Mouse (Mus musculus) activated CD4-positive, CD25-positive, alpha-beta regulatory T cell, adult 4 months (primary cell): ENCODE results near the gene Pex3. TPM values are rescaled to one million over a fixed set of nuclear protein-coding genes. Genes with fewer than 3 reads are reported as not detected.
"Not testable (repeated sequence)": the region's sequence is repeated elsewhere in the genome, so short reads cannot be mapped to it uniquely, and the experiment has no call there.

ENCODE experiments used
- ATAC-seq: one replicate; pipeline ENCODE4 v1.8.0; 2017
- polyA plus RNA-seq, 2 experiments: library from polyadenylated mRNA; unstranded; fragments of 100-300 nt; shearing (Covaris generic); gene quantifications; one replicate each; pipeline ENCODE4 v1.2.1; 2017

The Pex3 gene
- polyA plus RNA-seq, 2 experiments from 2014 or later, result 28.7 to 32.0 TPM

DNA sequence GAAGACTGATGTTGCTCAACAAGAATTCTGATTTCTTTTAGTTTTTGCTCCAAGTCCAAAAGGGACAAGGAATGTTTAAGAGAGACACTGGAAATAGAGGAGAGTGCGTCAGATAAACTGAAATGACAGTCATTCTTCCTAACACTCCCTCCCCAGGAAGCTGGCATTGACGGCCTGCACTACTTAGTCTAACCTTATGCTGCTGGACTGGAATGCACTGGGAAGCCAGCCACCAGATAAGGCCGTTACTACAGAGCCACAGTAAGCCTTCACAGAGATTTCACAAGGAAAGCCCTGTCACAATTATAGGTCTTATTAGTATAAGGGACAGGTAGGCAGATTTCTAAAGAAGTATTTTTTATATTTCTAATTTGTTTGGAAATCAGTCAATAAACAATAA lies 18.2 kb downstream of the Pex3 start:
- no peak for ATAC-seq

DNA sequence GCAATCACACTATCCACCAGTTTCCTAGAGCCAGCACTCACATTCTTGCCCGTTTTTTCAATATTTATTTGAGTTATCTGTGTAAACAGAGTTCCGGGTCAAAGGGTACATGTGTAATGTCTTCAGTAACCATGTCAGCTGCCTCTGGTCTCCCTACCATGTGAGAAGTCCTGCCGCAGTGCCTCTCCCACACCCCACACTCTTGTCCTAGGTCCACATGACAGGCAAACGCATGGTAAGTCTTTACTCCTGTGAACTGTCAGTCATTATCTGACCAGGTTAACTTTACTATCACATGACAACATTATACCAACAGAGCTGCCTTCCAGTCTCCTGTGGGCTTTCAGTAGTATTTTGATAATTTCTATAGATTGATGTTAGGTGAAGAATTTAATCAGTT lies 24.8 kb downstream of the Pex3 start:
- no peak for ATAC-seq

GRCm38 (mm10) chr10:13521857-13522256 lies 31.1 kb downstream of the Pex3 start:
- ATAC-seq, result no peak

DNA sequence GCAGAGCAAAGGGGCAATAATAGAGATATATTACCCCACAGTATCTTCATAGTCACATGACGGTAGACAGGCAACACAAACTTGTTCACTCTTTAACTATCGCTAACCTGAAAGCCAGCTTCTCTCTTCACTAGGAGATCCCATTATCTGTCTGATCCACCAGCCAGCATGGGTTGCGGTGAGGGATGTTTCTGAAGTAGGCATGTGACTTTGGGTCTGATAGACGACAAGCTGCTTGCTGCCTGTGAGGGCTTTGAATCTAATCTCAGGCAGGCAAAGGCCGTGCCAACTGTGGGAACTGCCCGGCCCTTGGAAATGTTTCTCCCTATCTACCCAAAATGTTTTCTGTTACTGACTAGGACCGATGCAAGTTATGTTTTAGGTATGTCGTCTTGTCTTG lies 50.6 kb downstream of the Pex3 start:
- no peak for ATAC-seq

GRCm38 (mm10) chr10:13501533-13501932 lies 51.4 kb downstream of the Pex3 start:
- not testable (repeated sequence) for ATAC-seq

- ATAC-seq, result peak; percentile 94
Observed at GRCm38 (mm10) chr10:13500938-13501496, 51.9 kb downstream of the Pex3 start.

DNA sequence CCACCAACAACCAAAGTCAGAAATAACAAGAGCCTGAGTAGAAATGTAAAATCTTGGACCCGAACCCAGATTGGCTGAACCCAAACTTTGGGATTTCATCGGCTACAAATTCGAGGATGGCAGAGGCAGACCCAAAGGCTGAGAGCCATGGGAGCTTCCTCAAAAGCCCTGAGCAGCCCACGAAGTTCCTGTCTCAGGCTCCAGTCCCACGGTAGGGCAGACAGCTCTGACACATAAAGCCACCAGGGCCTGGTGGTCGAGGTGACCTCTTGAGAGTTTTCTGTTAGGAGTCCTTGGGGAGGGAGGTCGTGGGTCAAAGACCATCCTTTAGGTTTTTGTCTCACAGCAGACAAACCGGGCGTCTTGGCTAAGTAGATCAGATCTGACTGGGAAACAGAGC lies 52.5 kb downstream of the Pex3 start:
- ATAC-seq, result no peak

DNA sequence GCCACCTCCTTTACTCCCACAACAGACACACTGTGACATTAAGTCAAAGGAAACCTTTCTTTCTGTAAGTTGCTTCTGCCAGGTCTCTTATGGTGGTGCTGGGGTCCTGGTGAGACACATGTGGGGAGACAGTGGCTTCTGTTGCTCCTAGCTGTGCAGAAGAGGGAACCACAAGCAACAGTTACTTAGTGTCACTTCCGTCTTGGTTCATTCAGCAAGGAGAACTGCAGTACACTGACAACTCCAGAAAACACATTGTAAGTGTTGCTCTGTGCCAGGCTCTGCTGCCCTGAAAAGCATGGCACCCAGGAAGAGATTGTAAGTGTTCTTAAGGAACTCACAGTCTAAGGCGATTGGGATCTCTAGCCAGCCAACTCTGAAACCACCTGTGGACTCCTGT lies 53.6 kb downstream of the Pex3 start, which contains the start of gene Fuca2:
Gene Fuca2, plus strand, starts transcription at position 210 of the 400 bp plus-strand sequence.
- no peak for ATAC-seq

GRCm38 (mm10) chr10:13496315-13496714 lies 56.6 kb downstream of the Pex3 start:
- no peak for ATAC-seq

GRCm38 (mm10) chr10:13493978-13494686 lies 58.8 kb downstream of the Pex3 start:
- ATAC-seq, result no peak

- ATAC-seq, result no peak
Observed at GRCm38 (mm10) chr10:13489671-13490070, 63.3 kb downstream of the Pex3 start.

DNA sequence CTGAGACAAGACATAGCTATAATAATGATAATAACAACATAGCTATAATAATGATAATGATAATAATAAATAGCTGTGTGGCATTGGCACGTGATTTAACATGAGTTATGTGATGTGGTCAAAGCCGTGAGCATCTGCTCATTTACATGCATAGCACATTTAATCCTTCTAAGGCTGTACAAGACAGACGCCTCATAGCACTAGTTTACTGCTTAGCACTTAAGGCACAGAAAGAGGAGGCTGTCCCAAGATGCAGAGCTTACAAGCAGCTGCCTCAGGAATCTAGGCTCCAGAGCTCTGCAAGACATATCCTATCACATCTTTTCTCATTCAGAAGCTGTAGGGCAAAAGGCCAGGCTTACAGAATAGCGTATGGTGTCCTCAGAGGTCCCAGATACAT lies 67.0 kb downstream of the Pex3 start:
- ATAC-seq, result no peak

DNA sequence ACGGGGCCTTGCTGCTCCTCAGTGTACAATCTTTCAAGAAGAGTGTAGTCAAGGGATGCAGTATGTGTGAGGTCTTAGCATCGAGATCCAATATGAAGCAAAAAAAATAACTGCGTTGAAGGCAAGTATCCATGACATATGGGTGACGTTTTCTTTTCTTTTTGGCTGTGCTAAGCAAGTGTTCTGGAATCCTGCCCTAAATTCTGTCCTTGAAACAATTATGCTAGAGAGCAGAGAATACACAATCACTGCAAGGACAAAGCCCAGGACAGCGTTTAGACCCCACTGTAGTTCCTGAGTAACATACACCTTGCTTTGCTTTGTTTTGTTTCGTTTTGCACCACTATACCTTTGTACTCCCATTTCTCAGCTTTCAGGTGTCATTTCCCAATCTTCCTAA lies 73.6 kb downstream of the Pex3 start:
- ATAC-seq, result no peak

DNA sequence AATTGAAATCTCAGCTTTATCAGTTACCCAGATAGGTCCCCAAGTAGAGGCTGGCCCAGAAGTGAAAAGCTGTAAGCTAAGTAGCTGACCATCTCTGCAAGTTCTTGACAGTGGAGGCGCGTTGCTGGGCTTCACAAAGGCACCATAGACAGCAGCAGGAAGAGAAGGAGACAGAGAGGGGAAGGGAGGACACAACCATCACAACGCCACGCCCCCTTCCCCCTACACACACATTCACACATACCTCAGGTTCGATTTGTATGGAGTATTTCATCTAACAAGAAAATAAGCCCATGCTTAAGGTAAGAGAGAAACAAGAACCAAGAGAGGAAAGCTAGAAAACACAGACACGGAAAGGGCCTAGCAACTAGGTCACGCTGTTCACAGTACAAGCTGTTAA lies 77.8 kb downstream of the Pex3 start:
- ATAC-seq, result no peak

- peak; percentile 37 for ATAC-seq
Observed at GRCm38 (mm10) chr10:13474568-13474955, 78.4 kb downstream of the Pex3 start.

Other genes starting within 250 kb of the Pex3 start
- 1 to 10 TPM; 1.7 to 3.1 TPM for gene Phactr2, start 78.7 kb downstream of the Pex3 start, polyA plus RNA-seq
- gene Fuca2, start 53.6 kb downstream of the Pex3 start, polyA plus RNA-seq, result 10 to 100 TPM; 52.6 to 57.9 TPM
- 1 to 10 TPM; 4.6 to 6.1 TPM for gene Adat2, start 248 bp downstream of the Pex3 start, polyA plus RNA-seq